Mouse (Mus musculus) olfactory bulb, adult 2 months (tissue): Measurements from ENCODE around the gene Islr.

ENCODE experiments used
- CTCF ChIP-seq: fragments of 200-500 bp; IDR thresholded peaks from 2 replicates; pipeline ENCODE4 v1.5.1; 2012; ENCODE audit warnings: low read depth, mild to moderate bottlenecking, low read length, moderate library complexity; ENCODE audit not compliant: insufficient read depth
- POLR2A ChIP-seq: fragments of 200-500 bp; IDR thresholded peaks from 2 replicates; pipeline ENCODE4 v1.6.1; 2012; ENCODE audit warnings: mild to moderate bottlenecking, low read depth, low read length, moderate library complexity; ENCODE audit not compliant: insufficient read depth

GRCm38 (mm10) chr9:58134906-58135305 is 69.2 kb downstream of the Islr start:
- TF ChIP-seq CTCF (no peak), POLR2A (no peak)
